Mouse (Mus musculus) frontal cortex, adult 2 months (tissue): ENCODE results near the gene Gm30302. TPM values are rescaled to one million over a fixed set of nuclear protein-coding genes. Genes with fewer than 3 reads are reported as not detected.

Source experiments
- DNase-seq, 2 experiments: peaks; one replicate each; pipeline ENCODE4 v3.0.0; 2022; ENCODE audit warnings: low spot score in 1 of 2; ENCODE audit errors: extremely low spot score in 1 of 2
- polyA plus RNA-seq: library from polyadenylated mRNA; depleted of rRNA; stranded (reverse); fragments of >200 nt; gene quantifications from 2 replicates; pipeline ENCODE4 v1.2.3, GENCODE M21; 2012; rRNA removed

The Gm30302 gene
- polyA plus RNA-seq, 1 experiment = not detected

- DNase-seq = no peak
Measured at GRCm38 (mm10) chr13:49741285-49742040, 57.3 kb downstream of the Gm30302 start.

GRCm38 (mm10) chr13:49738011-49738410 is 60.8 kb downstream of the Gm30302 start:
- no peak for DNase-seq

GRCm38 (mm10) chr13:49736430-49736829 is 62.4 kb downstream of the Gm30302 start:
- no peak for DNase-seq

Other genes starting within 250 kb of the Gm30302 start
- 1.3 and 2.0 TPM in 2 replicates for gene Omd, start 216.5 kb downstream of the Gm30302 start, polyA plus RNA-seq
- gene Ogn, start 191.0 kb downstream of the Gm30302 start, polyA plus RNA-seq = 5.5 and 10.3 TPM in 2 replicates
- 0.76 and 1.5 TPM in 2 replicates for gene Cenpp, start 146.2 kb downstream of the Gm30302 start, polyA plus RNA-seq
- gene Nol8, start 145.9 kb downstream of the Gm30302 start, polyA plus RNA-seq = 12.9 and 13.3 TPM in 2 replicates
- 34.7 and 37.3 TPM in 2 replicates for gene Iars, start 116.9 kb downstream of the Gm30302 start, polyA plus RNA-seq